Mouse (Mus musculus): Measurements from ENCODE around the gene Dnase1l1.
A peak's percentile ranks its signal among the peaks of the same experiment; 100 is the strongest.

Dnase1l1 gene

GRCm38 (mm10) chrX:74298348-74298747 lies 16.2 kb upstream of the Dnase1l1 start:
- Histone ChIP-seq H3K9me3 (ENCODE audit: low read length) (no peaks in the 10 kb centered on the region), H3K4me1 (replicated peaks; ENCODE audit: low read depth, low read length) (peaks cover 20% of the 10 kb centered on the region), H3K27me3 (ENCODE audit: insufficient read depth, low read length) (no peaks in the 10 kb centered on the region), H3K36me3 (ENCODE audit: insufficient read depth, low read length) (peaks cover 50% of the 10 kb centered on the region), H3K4me3 (replicated peaks; ENCODE audit: low read length) (no peak overlapping the region)
- TF ChIP-seq NANOG (IDR thresholded peaks at IDR 0.05; ENCODE audit: borderline replicate concordance, low read length): no peak
- TF ChIP-seq CTCF (conservative IDR thresholded peaks at IDR 0.05; ENCODE audit: low read length): no peak
- no peak for TF ChIP-seq POU5F1 (IDR thresholded peaks at IDR 0.05; ENCODE audit: borderline replicate concordance, low read length)

DNA sequence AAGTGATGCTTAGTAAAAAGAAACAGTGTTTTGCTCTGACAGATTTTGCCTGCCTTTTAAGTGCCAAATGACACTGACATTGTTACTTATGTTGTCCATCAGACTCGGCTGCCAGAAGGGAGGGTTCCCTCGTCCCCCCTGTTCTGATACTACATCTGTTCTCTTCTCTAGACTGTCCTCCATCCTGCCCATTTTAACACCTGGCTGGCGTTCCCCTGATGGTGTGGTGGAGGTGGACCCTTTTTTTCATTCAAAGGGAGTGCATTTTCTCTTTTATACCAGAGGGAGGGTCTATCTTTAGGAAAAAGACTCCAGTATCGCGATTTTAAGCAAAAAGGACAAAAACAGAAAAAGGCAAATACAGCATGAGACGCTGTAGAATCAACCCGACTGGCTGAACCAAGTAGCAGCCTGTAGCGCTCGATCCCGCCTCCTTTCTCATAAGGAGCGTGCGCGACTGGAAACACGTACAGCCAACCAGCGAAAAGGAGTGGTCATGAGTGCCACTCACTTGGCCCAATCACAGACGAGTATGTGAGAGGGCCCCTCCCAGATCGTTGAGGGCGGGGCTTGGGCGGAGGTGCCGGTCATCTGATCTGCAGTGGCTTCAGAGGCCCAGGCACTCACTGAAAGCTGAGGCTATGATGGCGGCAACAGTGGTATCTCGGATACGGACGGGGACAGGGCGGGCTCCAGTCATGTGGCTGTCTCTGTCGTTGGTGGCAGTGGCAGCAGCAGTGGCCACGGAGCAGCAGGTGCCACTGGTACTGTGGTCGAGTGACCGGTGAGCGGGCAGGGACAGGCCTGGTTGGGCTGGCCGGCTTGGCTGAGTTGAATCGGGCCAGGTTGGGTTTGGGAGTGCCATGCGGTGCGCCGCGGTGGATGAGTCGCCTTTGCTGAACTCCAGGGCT lies 14.7 kb upstream of the Dnase1l1 start, which contains the start of gene Atp6ap1:
Atp6ap1 (plus strand) TSS at position 560 of the 911 bp plus-strand sequence.
- peaks cover 34% of the 10 kb centered on the region for H3K36me3 ChIP-seq (ENCODE audit: insufficient read depth, low read length)
- H3K4me1 ChIP-seq (replicated peaks; ENCODE audit: low read depth, low read length): peaks cover 20% of the 10 kb centered on the region
- TF ChIP-seq POU5F1 (IDR thresholded peaks at IDR 0.05; ENCODE audit: borderline replicate concordance, low read length): no peak
- no peak for TF ChIP-seq CTCF (conservative IDR thresholded peaks at IDR 0.05; ENCODE audit: low read length)
- no peak for TF ChIP-seq NANOG (IDR thresholded peaks at IDR 0.05; ENCODE audit: borderline replicate concordance, low read length)
- H3K4me3 ChIP-seq (replicated peaks; ENCODE audit: low read length): peak within 1 kb of the TSS; percentile 88
- no peaks in the 10 kb centered on the region for H3K27me3 ChIP-seq (ENCODE audit: insufficient read depth, low read length)
- no peaks in the 10 kb centered on the region for H3K9me3 ChIP-seq (ENCODE audit: low read length)

DNA sequence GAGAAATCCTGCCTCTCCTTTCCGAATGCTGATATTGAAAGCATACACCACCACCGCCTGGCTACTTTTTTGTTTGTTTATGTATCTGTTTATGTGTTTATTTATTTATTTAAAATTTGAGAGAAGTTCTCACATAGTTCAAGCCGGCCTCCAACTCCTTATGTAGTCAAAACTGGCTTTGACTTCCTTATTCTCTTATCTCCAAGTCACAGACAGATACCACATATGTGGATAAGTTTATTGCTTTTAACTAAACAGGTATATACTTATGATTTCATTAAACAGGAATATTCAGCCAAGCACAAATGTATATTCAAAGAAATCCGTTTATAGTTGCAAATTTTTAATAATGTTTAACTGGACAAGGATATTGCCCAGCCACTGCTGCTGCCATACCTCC lies 11.3 kb upstream of the Dnase1l1 start:
- Histone ChIP-seq H3K9me3 (ENCODE audit: low read length) (no peaks in the 10 kb centered on the region), H3K4me1 (replicated peaks; ENCODE audit: low read depth, low read length) (peaks cover 10% of the 10 kb centered on the region), H3K27me3 (ENCODE audit: insufficient read depth, low read length) (no peaks in the 10 kb centered on the region), H3K36me3 (ENCODE audit: insufficient read depth, low read length) (peaks cover 17% of the 10 kb centered on the region), H3K4me3 (replicated peaks; ENCODE audit: low read length) (no peak overlapping the region)
- no peak for TF ChIP-seq POU5F1 (IDR thresholded peaks at IDR 0.05; ENCODE audit: borderline replicate concordance, low read length)
- no peak for TF ChIP-seq CTCF (conservative IDR thresholded peaks at IDR 0.05; ENCODE audit: low read length)
- no peak for TF ChIP-seq NANOG (IDR thresholded peaks at IDR 0.05; ENCODE audit: borderline replicate concordance, low read length)

- no peak for TF ChIP-seq CTCF (conservative IDR thresholded peaks at IDR 0.05; ENCODE audit: low read length)
- no peak for TF ChIP-seq NANOG (IDR thresholded peaks at IDR 0.05; ENCODE audit: borderline replicate concordance, low read length)
- TF ChIP-seq POU5F1 (IDR thresholded peaks at IDR 0.05; ENCODE audit: borderline replicate concordance, low read length): no peak
- Histone ChIP-seq H3K36me3 (ENCODE audit: insufficient read depth, low read length) (peaks cover 30% of the 10 kb centered on the region), H3K9me3 (ENCODE audit: low read length) (no peaks in the 10 kb centered on the region)
These were observed 928 bp upstream of the Dnase1l1 start for GRCm38 (mm10) chrX:74283092-74283437.

GRCm38 (mm10) chrX:74282395-74283091 lies 406 bp upstream of the Dnase1l1 start:
- H3K36me3 ChIP-seq (ENCODE audit: insufficient read depth, low read length): peaks cover 25% of the 10 kb centered on the region
- TF ChIP-seq POU5F1 (IDR thresholded peaks at IDR 0.05; ENCODE audit: borderline replicate concordance, low read length): no peak
- TF ChIP-seq CTCF (conservative IDR thresholded peaks at IDR 0.05; ENCODE audit: low read length): no peak
- H3K4me3 ChIP-seq (replicated peaks; ENCODE audit: low read length): peak overlapping the region; percentile 86
- peaks cover 15% of the 10 kb centered on the region for H3K4me1 ChIP-seq (replicated peaks; ENCODE audit: low read depth, low read length)
- no peaks in the 10 kb centered on the region for H3K27me3 ChIP-seq (ENCODE audit: insufficient read depth, low read length)
- H3K9me3 ChIP-seq (ENCODE audit: low read length): no peaks in the 10 kb centered on the region

More at GRCm38 (mm10) chrX:74283092-74283437, 928 bp upstream of the Dnase1l1 start:
- Histone ChIP-seq H3K27me3 (ENCODE audit: insufficient read depth, low read length) (no peaks in the 10 kb centered on the region), H3K4me3 (replicated peaks; ENCODE audit: low read length) (peak overlapping the region; percentile 86), H3K4me1 (replicated peaks; ENCODE audit: low read depth, low read length) (peaks cover 15% of the 10 kb centered on the region)

- no peaks in the 10 kb centered on the region for H3K9me3 ChIP-seq (ENCODE audit: low read length)
- H3K4me1 ChIP-seq (replicated peaks; ENCODE audit: low read depth, low read length): peaks cover 15% of the 10 kb centered on the region
- H3K36me3 ChIP-seq (ENCODE audit: insufficient read depth, low read length): peaks cover 21% of the 10 kb centered on the region
- no peaks in the 10 kb centered on the region for H3K27me3 ChIP-seq (ENCODE audit: insufficient read depth, low read length)
- TF ChIP-seq POU5F1 (IDR thresholded peaks at IDR 0.05; ENCODE audit: borderline replicate concordance, low read length) (no peak), CTCF (conservative IDR thresholded peaks at IDR 0.05; ENCODE audit: low read length) (no peak), NANOG (IDR thresholded peaks at IDR 0.05; ENCODE audit: borderline replicate concordance, low read length) (no peak)
- H3K4me3 ChIP-seq (replicated peaks; ENCODE audit: low read length): peak overlapping the region; percentile 86
These were observed 951 bp downstream of the Dnase1l1 start for GRCm38 (mm10) chrX:74281041-74281731.

- TF ChIP-seq NANOG (IDR thresholded peaks at IDR 0.05; ENCODE audit: borderline replicate concordance, low read length): no peak
- no peak for TF ChIP-seq CTCF (conservative IDR thresholded peaks at IDR 0.05; ENCODE audit: low read length)
- TF ChIP-seq POU5F1 (IDR thresholded peaks at IDR 0.05; ENCODE audit: borderline replicate concordance, low read length): no peak
- H3K27me3 ChIP-seq (ENCODE audit: insufficient read depth, low read length): no peaks in the 10 kb centered on the region
- peaks cover 5% of the 10 kb centered on the region for H3K4me1 ChIP-seq (replicated peaks; ENCODE audit: low read depth, low read length)
- H3K9me3 ChIP-seq (ENCODE audit: low read length): no peaks in the 10 kb centered on the region
- H3K36me3 ChIP-seq (ENCODE audit: insufficient read depth, low read length): peaks cover 8% of the 10 kb centered on the region
- H3K4me3 ChIP-seq (replicated peaks; ENCODE audit: low read length): no peak overlapping the region
These were observed 4.2 kb downstream of the Dnase1l1 start for GRCm38 (mm10) chrX:74277916-74278315.
